Mouse (Mus musculus): Measurements from ENCODE around the gene Grk4.
A peak's percentile ranks its signal among the peaks of the same experiment; 100 is the strongest.

Gene Grk4

DNA sequence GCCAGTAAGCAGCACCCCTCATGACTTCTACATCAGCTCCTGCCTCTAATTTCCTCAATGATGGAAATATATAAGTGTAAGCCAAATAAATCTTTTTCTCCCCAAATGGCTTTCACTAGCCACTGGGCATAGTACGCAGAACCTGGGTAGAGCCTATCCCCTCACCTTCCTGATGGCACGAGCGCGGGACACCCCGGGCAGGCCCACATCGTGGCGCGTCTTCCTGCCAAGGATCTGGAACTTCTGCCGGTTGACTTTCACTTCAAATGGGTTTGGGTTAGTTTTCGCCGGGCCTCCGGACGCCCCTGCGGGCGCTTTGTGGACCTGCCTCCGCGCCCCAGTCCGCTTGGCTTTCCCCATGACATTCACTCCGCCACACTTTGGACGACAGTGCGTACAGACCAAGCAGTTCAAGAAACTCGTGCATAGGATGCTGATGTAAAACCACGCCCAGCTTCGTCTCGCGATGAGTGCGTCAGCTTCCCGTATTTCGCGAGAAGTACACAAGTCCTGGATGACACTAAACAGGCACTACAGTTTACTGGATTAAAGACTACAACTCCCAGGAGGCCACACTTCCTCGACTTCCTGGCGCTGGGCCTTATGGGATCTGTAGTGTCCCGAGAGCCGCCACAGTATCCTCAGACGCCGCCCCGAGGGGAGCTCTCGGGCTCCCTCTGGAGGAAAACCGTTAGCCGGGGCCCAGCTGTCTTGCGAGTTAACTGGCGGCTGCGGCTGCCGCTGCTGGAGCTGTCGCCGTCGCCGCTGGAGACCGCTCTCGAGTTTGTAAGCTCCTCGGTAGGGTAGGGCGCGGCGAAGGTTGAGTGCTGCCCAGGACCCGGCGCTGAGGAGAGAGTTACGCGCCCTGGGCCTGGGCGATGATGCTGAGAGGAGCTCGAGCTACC is at the start of gene Grk4, which contains the start of gene Nop14:
TSS of gene Grk4 (plus strand) at position 694 of the 905 bp plus-strand sequence.
TSS of gene Nop14 (minus strand) at position 463 of the 905 bp plus-strand sequence.
- ATAC-seq (ENCODE audit: low TSS enrichment): peak; percentile 98

DNA sequence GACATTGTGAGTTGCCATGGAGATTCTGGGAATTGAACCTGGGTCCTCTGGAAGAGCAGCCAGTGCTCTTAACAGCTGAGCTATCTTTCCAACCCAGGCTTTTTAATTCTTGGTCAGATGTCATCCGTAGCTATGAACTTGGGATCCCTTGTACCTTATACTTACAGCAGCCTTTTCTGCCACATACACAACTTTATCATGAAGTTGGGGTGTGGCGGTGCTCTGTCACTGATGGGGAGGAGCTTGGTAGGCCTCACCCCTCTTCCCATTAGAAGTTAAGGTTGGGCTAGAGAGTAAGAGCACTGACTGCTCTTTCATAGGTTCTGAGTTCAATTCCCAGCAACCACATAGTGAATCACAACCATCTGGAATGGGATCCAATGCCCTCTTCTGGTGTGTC is 27.2 kb upstream of the Grk4 start:
- ATAC-seq (ENCODE audit: low TSS enrichment): no peak

DNA sequence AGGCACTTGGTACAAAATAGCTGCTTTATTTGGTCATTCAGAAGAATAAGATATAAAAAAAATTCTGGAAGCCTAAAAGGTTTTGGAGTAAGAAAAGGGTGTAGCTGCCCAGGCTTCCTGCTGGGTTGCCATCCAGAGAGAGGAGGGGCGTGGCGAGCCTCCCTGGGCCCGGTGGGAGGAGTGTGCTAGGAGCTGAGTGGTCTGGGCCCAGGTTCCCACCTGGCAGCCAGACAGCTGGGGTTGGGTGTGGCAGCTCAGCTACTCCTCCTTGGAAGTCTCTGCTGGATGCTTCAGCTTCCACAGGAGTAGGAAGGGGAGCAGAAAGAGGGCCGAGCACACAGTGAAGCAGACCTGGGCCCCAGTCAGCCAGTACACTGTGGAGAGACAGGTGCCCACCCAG is 26.5 kb upstream of the Grk4 start:
- no peak for ATAC-seq (ENCODE audit: low TSS enrichment)

DNA sequence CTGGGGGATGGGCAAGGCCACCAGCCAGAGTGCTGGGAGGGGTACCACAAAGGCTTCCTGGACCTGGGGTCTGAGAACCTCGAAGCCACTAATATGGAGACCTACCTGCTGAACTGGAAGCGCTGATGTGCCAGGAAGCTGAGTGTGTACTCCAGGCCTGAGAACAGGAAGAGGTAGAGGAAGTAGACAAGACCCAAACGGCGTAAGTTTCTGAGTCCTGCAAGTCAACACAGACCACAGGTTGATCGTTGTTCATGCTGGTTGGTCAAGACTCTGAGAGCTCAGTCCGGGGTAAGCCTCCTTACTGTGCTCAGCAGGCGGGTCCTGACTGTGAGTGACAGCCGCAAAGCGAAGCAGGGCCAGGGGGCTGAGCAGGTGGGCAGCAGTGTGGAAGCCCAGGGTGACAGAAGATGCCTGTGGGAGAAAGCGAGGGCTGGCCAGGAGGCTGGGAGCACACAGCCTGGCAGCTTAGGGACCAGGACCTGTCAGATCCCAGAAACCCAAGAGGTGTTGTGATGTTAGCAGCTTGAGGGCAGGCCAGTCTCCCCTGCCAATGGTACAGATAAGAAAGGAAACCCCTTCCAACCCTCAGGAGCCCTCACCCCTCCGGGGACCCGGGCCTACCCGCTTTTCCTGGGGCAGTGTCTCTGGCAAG is 25.3 kb upstream of the Grk4 start:
- no peak for ATAC-seq (ENCODE audit: low TSS enrichment)

DNA sequence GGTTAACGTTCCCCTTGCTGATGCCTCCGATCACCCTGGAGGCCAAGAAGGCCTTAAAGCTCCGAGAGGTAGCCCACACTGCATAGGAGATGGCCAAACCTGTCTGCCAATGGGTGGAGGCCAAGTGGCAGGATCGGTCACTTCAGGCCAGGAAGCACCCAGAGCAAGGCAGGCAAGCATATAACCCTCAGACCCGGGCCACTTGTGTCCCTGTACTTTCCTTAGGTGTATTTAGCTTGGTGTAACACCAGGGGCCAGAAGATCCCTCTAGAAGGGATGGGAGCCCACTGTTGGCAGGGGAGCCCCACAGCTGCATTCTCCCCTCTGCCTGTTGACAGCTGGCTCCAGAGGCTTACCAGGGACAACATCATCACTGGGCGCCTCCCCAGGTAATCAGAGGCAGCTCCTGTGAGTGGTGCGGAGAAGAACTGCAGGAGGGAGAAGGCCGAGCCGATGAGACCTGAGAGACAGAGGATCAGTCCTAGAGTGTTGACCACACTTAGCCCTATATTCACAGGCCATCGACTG is 24.4 kb upstream of the Grk4 start:
- 0 out of 2 replicates have a peak, but pooled peaks have one; percentile 1 for ATAC-seq (ENCODE audit: low TSS enrichment)

DNA sequence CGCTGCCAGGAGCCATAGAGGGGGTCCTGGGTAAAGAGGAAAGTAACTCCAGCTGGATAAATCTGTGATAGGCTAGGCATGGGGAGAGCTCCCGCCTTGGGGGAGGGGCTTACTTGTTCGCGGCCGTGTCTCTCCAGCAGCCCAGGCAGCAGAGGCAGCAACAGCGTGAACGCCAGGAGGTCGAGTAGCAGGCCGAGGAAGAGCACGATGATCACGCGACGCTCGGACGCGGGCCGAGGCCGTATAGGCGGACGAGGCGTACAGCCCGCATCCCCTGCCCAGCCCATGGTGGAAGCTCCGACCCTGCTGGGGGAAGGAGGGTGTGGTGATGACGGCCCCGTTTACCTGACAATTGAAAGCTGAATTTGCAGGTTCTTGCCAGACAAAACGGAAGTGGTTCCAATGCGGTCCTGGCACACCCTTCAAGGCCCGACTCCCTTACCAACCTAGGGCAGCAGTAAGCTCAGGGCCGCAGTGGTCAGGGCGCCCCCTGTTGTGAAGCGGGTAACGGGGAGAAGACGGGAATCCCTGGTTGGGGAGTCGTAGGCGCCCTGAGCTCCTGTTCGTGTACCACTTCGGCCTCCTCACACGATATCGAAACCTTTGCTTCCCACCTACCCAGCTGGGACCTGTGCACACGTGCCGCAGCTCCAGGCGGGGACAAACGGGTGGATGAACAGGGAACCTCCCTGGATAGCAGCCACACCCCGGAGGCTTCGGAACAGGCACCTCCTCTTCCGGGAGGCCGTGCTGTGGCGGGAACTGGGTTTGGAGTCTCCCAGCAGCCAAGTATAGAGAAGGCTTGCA is 23.5 kb upstream of the Grk4 start, which contains the start of gene Mfsd10:
TSS of gene Mfsd10 (minus strand) at position 732 of the 807 bp plus-strand sequence.
- peak; percentile 76 for ATAC-seq (ENCODE audit: low TSS enrichment)

DNA sequence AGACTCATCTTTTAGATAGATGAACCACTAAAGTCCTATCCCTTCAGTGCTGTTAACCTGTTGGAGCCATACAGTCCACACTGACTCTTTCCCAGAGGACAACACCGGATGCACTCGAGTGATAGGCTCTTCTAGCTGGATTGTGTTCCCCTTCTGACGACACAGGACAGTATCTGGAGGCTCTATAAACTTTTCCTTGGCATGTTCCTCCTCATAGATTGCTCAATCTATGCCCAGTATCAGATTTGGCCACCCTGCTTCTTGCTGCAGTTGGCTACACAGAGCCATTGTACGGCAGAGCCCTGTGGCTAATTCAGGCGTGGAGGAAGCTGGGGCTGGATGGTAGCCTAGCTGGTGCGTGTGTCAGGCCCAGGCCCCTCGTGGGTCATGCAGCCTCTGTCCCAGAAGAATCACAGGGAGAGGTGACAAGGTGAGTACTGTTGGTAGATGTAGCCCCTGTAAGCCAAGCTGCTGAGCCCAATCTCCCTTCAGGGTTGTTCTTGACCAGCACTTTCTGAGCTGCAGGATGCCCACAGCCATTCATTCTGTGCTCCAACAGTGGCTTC is 22.5 kb upstream of the Grk4 start:
- no peak for ATAC-seq (ENCODE audit: low TSS enrichment)

DNA sequence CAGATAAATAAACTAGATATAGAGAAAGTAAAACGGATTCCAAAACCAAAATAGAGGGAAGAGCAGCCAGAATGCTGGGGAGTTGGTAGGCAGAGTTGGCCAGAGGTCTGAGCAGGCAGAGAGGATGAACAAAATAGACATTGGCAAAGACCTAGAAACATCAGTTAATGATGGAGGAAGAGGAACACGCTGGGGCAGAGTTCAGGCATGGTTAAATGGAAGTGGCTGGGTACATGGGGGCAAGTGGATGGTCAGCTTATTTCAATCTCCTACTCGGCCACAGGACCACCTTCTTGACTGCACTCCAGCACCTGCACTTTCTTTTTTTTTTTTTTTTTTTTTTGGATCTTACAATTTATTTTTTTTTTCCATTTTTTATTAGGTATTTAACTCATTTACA is 18.2 kb upstream of the Grk4 start:
- no peak for ATAC-seq (ENCODE audit: low TSS enrichment)

DNA sequence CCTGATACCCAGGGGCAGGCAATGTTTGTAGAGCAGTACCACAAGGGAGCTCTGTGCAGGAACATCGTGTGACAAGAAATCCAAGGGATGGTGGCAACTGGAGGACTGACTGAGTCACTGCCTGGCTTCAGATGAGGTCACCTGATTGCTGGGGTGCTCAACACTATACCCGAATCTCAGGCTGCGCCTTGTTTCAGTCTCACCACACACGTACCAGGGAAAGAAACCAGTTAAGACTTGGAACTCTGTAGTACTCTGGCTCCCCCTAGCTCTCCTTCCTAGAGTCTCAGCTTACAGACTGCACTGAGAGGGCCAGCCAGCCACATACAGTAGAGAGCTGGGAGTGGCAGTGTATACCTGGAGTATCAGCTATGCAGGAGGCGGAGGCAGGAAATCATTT is 17.2 kb upstream of the Grk4 start:
- peak; percentile 96 for ATAC-seq (ENCODE audit: low TSS enrichment)

DNA sequence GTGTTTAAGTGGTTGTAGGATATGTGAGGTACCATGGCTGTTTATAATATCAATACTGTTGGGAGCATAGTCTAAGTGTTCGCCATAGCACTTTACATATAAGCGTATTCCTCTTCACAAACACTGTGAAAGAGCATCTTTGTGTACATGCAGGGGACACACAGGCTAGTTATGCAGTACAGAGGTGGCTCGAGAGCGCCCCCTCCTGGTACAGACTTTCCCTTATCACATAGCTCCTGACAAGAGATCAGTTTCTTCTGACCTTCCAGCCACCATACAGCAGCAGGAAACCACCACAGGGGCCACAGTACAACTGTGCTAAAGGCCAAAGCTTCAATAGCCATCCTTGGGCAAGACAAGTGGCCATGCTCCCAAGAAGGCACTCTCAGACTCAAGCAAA is 12.6 kb upstream of the Grk4 start:
- peak; percentile 45 for ATAC-seq (ENCODE audit: low TSS enrichment)

DNA sequence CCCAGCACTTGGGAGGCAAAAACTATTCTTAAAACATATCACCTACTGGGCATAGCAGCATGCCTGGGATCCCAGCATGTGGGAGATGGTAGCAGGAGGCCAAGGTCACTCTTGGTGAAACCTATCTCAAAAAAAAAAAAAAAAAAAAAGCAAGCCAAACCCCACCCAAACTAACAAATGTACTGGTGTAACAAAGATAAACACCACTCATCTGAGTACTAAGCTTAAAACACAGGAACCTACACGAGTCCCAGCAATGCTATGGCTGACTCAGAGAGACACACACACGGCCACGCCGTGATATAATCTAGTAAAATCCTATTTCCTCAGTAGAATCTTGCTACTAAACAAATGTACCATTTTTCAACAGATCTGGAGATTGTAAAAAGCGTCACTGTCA is 7.2 kb upstream of the Grk4 start:
- ATAC-seq (ENCODE audit: low TSS enrichment): no peak

DNA sequence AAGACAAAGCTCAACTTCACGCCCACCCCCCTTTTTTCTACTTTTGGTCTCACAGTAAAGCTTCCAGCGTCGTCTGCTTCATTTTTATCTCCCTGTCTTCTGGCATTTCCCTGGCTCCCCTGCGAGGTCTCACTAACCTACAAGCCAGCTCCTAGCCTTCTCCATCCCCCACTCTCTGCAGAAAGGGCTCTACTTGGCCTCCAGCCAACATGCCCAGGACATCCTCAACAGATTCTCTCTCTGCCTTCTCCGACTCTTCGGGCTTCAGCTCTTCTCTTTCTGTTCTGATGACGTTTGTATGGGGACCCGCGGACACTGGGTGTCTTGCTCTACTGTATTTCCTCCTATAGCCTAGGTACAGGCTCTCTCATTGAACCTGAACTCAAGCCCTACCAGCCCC is 5.3 kb upstream of the Grk4 start:
- ATAC-seq (ENCODE audit: low TSS enrichment): no peak

DNA sequence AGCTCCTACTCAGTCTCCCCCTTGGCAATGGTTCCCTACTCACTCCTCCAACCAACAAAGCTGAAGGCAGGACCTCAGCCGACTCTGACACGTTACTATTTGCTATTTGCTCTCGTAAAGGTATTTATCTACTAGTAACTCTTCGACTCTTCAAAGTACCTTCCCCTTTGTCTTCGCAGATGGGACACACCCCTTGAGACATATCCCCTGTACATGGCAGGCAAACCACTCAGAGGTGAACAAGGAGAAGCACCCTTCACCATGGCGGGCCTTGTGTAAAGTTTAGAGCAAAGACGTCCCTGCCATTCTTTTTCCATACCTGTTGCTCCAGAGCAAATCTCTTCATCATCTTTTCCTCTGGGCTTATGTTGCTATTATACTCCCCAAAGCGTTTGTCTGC is 2.6 kb upstream of the Grk4 start:
- ATAC-seq (ENCODE audit: low TSS enrichment): no peak

DNA sequence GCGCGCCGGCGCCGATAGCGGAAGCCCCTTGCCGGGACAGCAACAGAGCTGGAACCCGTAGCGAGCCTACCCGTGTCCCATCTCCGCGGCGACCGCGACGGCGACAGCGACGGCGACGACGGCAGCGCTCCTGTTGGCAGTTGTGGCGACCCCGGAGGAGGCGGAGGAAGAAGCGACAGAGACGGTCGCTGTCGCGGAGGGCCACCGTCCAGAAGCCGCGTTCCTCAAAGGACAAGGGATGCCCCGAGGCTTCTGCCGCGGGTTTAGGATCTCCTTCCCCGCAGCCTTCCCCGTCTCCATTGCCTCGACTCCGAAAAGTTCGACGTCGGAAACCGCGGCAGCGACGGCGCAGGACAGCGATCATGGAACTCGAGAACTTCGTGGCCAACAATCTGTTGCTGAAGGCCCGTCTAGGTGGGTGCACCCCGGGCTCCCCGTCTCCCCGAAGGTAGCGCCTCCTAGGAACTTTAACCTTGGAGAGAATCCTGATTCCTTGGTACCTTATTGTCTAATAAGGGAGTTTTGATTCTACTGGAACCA is 482 bp downstream of the Grk4 start:
- 0 out of 2 replicates have a peak, but pooled peaks have one; percentile 1 for ATAC-seq (ENCODE audit: low TSS enrichment)

DNA sequence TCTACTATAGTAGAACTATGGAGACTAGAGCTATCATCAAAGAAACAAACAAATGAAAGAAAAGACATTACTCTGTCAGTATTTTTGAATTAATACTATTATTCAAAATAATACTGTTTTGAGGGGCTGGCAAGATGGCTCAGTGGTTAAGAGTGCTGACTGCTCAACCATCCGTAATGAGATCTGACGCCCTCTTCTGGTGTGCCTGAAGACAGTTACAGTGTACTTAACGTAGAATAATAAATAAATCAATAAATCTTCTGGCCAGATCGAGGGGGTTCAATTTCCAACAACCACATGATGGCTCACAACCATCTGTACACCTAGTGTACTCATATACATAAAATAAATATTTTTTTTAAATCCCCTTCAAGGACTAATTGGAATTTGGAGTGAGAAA is 1.7 kb downstream of the Grk4 start:
- no peak for ATAC-seq (ENCODE audit: low TSS enrichment)

DNA sequence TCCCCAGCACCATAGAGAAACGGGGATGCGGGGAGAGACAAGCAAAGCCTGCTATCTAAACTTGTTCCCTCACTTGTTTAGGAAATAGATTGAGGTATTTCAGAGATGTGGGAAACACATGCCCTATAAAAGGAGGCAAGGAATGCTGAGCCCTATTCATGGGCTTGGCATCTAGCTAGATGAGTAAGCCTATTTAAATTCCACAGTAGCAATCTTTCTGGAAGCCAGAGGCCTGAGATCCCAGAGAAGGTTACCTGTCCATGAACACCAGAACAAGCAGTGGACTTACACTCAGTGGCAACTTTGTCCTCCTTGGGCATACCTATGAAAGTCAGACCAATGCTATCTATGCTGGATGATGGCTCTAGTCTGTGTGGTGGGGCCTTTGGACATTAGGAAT is 3.1 kb downstream of the Grk4 start:
- no peak for ATAC-seq (ENCODE audit: low TSS enrichment)

DNA sequence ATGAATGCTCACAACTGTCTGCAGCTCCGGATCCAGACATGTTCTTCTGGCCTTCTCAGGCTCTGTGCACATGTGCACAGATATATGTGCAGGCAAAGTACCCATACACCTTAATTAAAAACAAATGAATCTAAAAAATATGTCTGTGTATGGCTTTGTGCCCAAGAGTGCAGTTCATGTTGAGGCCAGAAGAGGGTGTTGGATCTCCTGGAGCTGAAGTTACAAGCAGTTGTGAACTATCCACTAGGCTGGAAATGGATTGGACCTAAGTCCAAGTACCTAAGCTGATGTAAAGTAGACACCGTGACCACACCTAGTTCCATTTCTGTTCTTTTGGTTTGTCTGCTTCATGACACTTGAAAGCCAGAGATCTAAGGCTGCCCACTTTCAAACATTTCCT is 9.3 kb downstream of the Grk4 start:
- no peak for ATAC-seq (ENCODE audit: low TSS enrichment)

DNA sequence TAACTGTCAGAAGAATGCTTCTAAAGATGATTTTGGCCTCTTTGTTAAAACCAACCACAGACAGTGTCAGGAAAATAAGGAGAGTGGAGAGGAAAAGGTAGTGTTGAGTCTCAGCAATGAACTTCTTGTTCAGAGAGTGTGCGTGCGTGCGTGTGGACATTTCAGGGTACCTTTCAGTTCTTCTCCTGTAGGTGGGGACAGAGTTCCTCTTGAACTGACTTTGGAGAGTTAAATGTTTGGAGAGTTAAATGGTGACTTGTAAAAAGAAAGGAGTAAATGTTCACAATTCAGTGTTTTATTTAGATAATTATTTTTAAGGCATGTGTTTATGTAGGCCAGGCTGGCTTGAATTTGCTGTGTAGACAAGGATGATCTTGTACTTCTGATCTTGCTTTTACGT is 10.1 kb downstream of the Grk4 start:
- no peak for ATAC-seq (ENCODE audit: low TSS enrichment)

DNA sequence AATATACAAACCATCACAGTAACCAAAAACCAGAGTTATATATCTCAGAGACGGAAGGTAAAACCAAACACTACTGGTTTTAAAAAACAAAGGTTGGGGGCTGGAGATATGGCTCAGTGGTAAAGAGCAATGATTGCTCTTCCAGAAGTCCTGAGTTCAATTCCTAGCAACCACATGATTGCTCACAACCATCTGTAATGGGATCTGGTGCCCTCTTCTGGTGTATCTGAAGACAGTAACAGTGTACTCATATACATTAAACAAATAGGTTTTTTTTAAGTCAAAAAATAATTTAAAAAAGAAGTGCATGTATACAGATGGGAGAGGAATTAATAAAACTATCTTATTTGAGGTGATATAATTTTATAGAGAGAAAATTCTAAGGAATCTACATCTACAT is 29.7 kb downstream of the Grk4 start:
- no peak for ATAC-seq (ENCODE audit: low TSS enrichment)

DNA sequence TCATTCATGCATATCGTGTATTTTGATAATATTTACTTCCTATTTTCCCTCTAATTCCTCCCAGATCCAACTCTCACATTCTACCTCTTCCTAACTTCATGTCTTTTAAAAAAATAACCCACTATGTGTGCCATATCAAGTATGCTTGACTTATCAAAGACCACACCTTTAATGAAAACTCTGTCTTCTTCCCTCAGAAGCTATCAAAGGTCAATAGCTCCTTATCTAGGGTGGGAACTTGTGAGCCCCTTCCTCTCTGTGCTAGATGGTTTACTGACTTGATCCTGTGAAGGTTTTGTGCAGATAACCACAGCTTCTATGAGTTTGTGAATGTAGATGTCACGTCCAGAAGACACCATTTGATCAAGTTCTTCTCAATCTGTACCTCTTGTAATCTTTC is 32.6 kb downstream of the Grk4 start:
- no peak for ATAC-seq (ENCODE audit: low TSS enrichment)

DNA sequence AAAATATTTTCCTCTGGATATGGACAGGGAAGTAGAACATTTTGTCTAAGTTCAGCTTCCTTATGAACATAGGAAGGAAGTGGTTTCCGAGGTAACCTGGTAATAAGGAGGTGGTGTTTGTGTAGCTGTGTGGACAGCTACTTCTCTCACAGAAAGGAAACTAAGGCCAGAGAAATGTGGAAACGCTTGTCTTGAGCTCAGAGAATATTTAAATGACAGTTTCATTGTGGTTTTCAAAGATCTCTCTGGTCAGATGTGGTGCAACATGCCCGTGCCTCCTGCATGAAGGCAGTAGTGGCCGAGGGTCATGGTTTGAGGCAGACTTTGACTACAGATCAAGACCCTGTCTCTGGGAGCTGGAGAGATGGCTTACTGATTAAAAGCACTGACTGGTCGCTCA is 35.3 kb downstream of the Grk4 start:
- no peak for ATAC-seq (ENCODE audit: low TSS enrichment)
